Mouse (Mus musculus): Measurements from ENCODE around the gene Hira. TPM values are rescaled to one million over a fixed set of nuclear protein-coding genes. Genes with fewer than 3 reads are reported as not detected.

Gene Hira
- polyA plus RNA-seq, 1 experiment from 2014 or later = 11.2 TPM

DNA sequence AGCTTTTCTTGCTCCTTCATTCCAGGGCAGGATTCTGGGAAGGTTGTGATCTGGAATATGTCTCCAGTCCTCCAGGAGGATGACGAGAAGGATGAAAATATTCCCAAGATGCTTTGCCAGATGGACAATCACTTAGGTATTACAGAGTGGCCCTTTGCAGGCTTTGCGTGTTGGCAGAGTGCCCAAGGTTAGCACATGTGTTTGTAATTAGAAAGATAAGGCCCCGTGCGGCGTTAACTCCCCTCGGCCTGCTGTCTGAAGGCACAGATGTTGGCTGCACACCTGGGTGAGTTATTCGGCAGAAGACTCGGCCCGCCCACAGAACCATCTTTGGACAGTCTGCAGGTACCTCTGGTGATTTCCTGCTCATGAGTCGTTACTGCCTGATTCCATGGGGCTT, 19.6 kb downstream of the Hira start:
- H3K4me2 ChIP-seq (ENCODE audit: low read length) = no peak overlapping the region
- ATAC-seq (replicated peaks; ENCODE audit: low FRiP score, low read depth) (no peak), DNase-seq (ENCODE audit: low spot score) (no peak)
- 73% methylated on average over 10 of the region's 10 CpGs for WGBS
- no peaks in the 10 kb centered on the region for H3K9me3 ChIP-seq (replicated peaks; ENCODE audit: low read length)
- no peak overlapping the region for H3K4me3 ChIP-seq (replicated peaks; ENCODE audit: low read depth, low read length)
- H3K36me3 ChIP-seq (ENCODE audit: insufficient read depth, low read length) = peaks cover 24% of the 10 kb centered on the region
- no peak for TF ChIP-seq CTCF (IDR thresholded peaks at IDR 0.05; ENCODE audit: low read depth)
- H3K9ac ChIP-seq (ENCODE audit: low read depth, low read length) = no peak overlapping the region
- H3K27ac ChIP-seq = no peak overlapping the region
- H3K27me3 ChIP-seq (ENCODE audit: insufficient read depth, low read length) = no peaks in the 10 kb centered on the region
- no peaks in the 10 kb centered on the region for H3K4me1 ChIP-seq (replicated peaks; ENCODE audit: insufficient read depth, low read length)

DNA sequence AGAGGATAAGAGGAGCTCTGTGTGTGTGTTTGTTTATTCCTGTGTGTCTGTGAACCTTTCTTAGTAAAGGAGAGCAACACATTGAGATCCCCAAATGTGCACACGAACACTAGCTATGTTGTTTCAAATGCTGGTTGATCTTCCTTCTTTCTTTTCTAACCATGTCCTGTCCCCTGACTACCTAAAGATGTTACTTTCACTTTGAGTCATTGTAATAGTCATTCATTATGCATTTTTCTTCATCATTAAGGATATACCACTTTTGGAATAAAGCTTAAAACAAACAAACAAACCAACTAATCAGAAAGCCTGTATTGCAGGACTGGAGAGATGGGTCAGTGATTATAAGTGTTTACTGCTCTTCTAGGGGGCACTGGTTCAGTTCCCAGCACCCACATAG, 28.8 kb downstream of the Hira start:
- DNase-seq (ENCODE audit: low spot score) = no peak
- Histone ChIP-seq H3K4me1 (replicated peaks; ENCODE audit: insufficient read depth, low read length) (no peaks in the 10 kb centered on the region), H3K27me3 (ENCODE audit: insufficient read depth, low read length) (no peaks in the 10 kb centered on the region), H3K27ac (no peak overlapping the region), H3K9ac (ENCODE audit: low read depth, low read length) (no peak overlapping the region), H3K9me3 (replicated peaks; ENCODE audit: low read length) (no peaks in the 10 kb centered on the region), H3K36me3 (ENCODE audit: insufficient read depth, low read length) (peaks cover 19% of the 10 kb centered on the region; the same call in 1 of the 2 replicates), H3K4me2 (ENCODE audit: low read length) (no peak overlapping the region), H3K4me3 (replicated peaks; ENCODE audit: low read depth, low read length) (no peak overlapping the region)
- WGBS = 81% methylated on average over 1 of the region's 1 CpGs
- TF ChIP-seq CTCF (IDR thresholded peaks at IDR 0.05; ENCODE audit: low read depth) = no peak
- ATAC-seq (replicated peaks; ENCODE audit: low FRiP score, low read depth) = no peak

DNA sequence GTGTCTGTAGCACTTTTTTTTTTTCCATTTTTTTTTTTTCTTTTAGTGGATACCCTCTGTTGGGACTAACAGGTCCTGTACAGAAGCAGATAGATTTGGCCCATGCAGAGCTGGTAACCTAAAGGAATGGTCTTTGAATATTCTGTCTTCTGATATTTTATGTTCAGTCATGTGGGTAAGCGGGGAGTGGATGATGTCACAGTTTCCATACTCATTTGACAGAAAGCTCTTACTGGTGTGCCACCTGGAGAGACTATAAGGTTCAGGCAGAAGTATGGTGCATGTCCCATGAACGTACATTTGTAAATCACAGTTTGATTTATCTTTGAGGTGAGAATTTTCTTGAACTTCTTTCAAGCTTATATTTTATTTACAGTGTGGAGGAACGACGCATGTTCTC, 39.2 kb downstream of the Hira start:
- Histone ChIP-seq H3K4me3 (replicated peaks; ENCODE audit: low read depth, low read length) (no peak overlapping the region), H3K4me2 (ENCODE audit: low read length) (no peak overlapping the region), H3K4me1 (replicated peaks; ENCODE audit: insufficient read depth, low read length) (no peaks in the 10 kb centered on the region), H3K36me3 (ENCODE audit: insufficient read depth, low read length) (peaks cover 32% of the 10 kb centered on the region; the same call in 1 of the 2 replicates), H3K27ac (no peak overlapping the region), H3K9me3 (replicated peaks; ENCODE audit: low read length) (no peaks in the 10 kb centered on the region), H3K27me3 (ENCODE audit: insufficient read depth, low read length) (no peaks in the 10 kb centered on the region), H3K9ac (ENCODE audit: low read depth, low read length) (no peak overlapping the region)
- 94% methylated on average over 4 of the region's 4 CpGs for WGBS
- TF ChIP-seq CTCF (IDR thresholded peaks at IDR 0.05; ENCODE audit: low read depth) = no peak
- ATAC-seq (replicated peaks; ENCODE audit: low FRiP score, low read depth) (no peak), DNase-seq (ENCODE audit: low spot score) (no peak)

DNA sequence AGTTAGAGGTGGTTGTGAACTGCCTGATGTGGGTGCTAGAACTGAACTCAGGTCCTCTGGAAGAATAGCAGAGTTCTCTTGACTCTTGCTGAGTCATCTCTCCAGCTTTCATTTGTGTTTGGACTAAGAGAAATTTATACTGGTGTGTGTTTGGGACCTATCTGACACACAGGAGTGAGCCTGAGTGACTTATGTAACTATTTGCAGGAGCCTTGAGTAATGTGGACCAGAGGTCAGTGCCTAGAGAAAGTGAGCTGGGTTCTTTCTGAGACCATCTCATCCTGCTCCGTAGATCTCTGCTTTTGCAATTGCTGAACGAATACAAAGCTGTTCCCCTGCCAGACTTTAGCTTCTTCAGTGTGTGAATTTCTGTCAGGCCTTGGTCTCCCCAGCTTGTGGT, 44.9 kb downstream of the Hira start:
- Histone ChIP-seq H3K9me3 (replicated peaks; ENCODE audit: low read length) (no peaks in the 10 kb centered on the region), H3K4me3 (replicated peaks; ENCODE audit: low read depth, low read length) (no peak overlapping the region), H3K4me2 (ENCODE audit: low read length) (no peak overlapping the region), H3K36me3 (ENCODE audit: insufficient read depth, low read length) (peaks cover 57% of the 10 kb centered on the region; the same call in 1 of the 2 replicates), H3K27ac (no peak overlapping the region), H3K9ac (ENCODE audit: low read depth, low read length) (no peak overlapping the region), H3K27me3 (ENCODE audit: insufficient read depth, low read length) (no peaks in the 10 kb centered on the region), H3K4me1 (replicated peaks; ENCODE audit: insufficient read depth, low read length) (no peaks in the 10 kb centered on the region)
- 83% methylated on average over 2 of the region's 2 CpGs for WGBS
- TF ChIP-seq CTCF (IDR thresholded peaks at IDR 0.05; ENCODE audit: low read depth) = no peak
- ATAC-seq (replicated peaks; ENCODE audit: low FRiP score, low read depth) (no peak), DNase-seq (ENCODE audit: low spot score) (no peak)

DNA sequence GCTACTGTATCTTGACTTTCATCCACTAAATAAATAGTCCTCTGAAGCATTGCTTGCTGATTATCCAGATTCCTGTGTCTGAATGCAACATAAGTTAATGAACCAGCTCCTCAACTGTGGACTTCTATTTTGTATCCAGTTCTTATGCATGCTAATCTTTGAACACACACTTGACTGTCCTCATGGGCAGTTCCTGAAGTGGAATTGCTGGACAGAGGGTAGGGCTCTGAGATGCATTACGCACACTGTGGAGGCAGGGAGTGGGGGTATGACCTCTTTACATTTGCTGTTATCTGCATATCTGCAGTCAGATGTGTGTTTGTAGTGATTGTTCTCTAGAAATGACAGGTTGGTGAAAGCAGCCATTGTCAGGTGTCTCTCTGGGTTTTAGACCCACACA, 51.1 kb downstream of the Hira start:
- no peaks in the 10 kb centered on the region for H3K27me3 ChIP-seq (ENCODE audit: insufficient read depth, low read length)
- peaks cover 47% of the 10 kb centered on the region for H3K36me3 ChIP-seq (ENCODE audit: insufficient read depth, low read length)
- H3K9ac ChIP-seq (ENCODE audit: low read depth, low read length) = no peak overlapping the region
- no peak overlapping the region for H3K4me2 ChIP-seq (ENCODE audit: low read length)
- DNase-seq (ENCODE audit: low spot score) (no peak), ATAC-seq (replicated peaks; ENCODE audit: low FRiP score, low read depth) (no peak)
- no peak overlapping the region for H3K4me3 ChIP-seq (replicated peaks; ENCODE audit: low read depth, low read length)
- WGBS = 95% methylated on average over 1 of the region's 1 CpGs
- no peak overlapping the region for H3K27ac ChIP-seq
- H3K4me1 ChIP-seq (replicated peaks; ENCODE audit: insufficient read depth, low read length) = no peaks in the 10 kb centered on the region
- TF ChIP-seq CTCF (IDR thresholded peaks at IDR 0.05; ENCODE audit: low read depth) = no peak
- H3K9me3 ChIP-seq (replicated peaks; ENCODE audit: low read length) = no peaks in the 10 kb centered on the region

DNA sequence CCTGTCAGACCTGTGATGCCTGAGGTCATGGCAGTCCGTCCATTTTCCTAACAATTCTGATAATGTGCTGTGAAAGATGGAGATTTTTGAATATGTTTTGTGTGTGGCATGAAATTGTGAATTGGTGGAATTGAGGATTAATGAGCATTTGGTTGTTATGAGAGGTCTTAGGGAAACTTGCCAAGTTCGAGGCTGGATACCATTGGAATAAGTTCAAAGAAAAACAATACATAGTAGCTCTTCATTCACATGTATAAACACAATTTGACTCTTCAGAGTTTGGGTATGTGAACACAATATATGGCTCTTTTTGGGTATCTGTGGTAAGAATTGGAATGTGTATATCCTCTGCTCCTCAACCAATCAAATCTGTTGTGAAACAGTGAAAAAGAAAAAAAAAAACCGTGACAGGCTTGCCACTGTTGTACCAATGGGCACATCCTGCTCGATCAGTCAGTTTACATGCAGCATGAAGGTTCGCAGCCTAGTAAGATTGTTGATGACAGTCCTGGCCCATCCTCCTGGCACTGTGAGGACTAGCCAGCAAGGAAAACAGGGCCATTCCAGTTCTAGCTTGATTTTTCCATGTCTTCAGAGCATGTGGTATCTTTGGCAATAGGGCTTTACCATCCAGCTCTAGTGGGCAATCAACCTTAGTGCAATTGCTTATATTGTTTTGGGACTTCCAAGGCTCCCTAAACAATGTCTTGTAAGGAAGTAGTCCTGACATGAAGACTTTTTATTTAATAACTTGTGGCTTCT, 61.7 kb downstream of the Hira start:
- WGBS = 91% methylated on average over 5 of the region's 5 CpGs
- H3K27ac ChIP-seq = no peak overlapping the region
- H3K4me3 ChIP-seq (replicated peaks; ENCODE audit: low read depth, low read length) = no peak overlapping the region
- no peaks in the 10 kb centered on the region for H3K4me1 ChIP-seq (replicated peaks; ENCODE audit: insufficient read depth, low read length)
- H3K4me2 ChIP-seq (ENCODE audit: low read length) = no peak overlapping the region
- H3K36me3 ChIP-seq (ENCODE audit: insufficient read depth, low read length) = peaks cover 39% of the 10 kb centered on the region
- TF ChIP-seq CTCF (IDR thresholded peaks at IDR 0.05; ENCODE audit: low read depth) = no peak
- no peaks in the 10 kb centered on the region for H3K27me3 ChIP-seq (ENCODE audit: insufficient read depth, low read length)
- DNase-seq (ENCODE audit: low spot score) (no peak), ATAC-seq (replicated peaks; ENCODE audit: low FRiP score, low read depth) (no peak)
- no peak overlapping the region for H3K9ac ChIP-seq (ENCODE audit: low read depth, low read length)
- no peaks in the 10 kb centered on the region for H3K9me3 ChIP-seq (replicated peaks; ENCODE audit: low read length)

DNA sequence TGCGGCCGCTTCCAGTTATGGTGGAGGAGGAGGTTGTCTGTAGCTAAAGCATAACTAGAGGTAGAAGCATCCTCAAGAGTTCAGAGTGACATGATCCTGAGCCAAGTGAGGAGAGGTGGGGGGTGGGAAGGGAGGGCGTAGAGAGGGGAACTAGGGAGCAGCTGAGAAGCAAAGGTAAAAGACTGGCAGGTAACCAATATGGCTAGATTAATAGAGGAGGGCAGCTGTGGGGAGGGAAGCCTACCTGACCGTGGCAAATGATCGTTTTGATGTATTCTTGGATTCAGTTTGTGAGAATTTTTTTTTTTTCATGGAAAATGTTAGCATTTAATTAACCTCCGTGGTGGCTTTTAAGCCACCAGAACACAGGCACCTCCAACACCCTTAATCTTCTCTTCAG, 67.1 kb downstream of the Hira start:
- DNase-seq (ENCODE audit: low spot score) = no peak
- H3K4me3 ChIP-seq (replicated peaks; ENCODE audit: low read depth, low read length) = no peak overlapping the region
- H3K9me3 ChIP-seq (replicated peaks; ENCODE audit: low read length) = no peaks in the 10 kb centered on the region
- no peaks in the 10 kb centered on the region for H3K4me1 ChIP-seq (replicated peaks; ENCODE audit: insufficient read depth, low read length)
- WGBS = 89% methylated on average over 6 of the region's 6 CpGs
- H3K4me2 ChIP-seq (ENCODE audit: low read length) = no peak overlapping the region
- H3K9ac ChIP-seq (ENCODE audit: low read depth, low read length) = no peak overlapping the region
- no peaks in the 10 kb centered on the region for H3K27me3 ChIP-seq (ENCODE audit: insufficient read depth, low read length)
- no peak for ATAC-seq (replicated peaks; ENCODE audit: low FRiP score, low read depth)
- H3K36me3 ChIP-seq (ENCODE audit: insufficient read depth, low read length) = peaks cover 35% of the 10 kb centered on the region
- TF ChIP-seq CTCF (IDR thresholded peaks at IDR 0.05; ENCODE audit: low read depth) = no peak
- no peak overlapping the region for H3K27ac ChIP-seq

All from kidney, postnatal 0 days (tissue).